Mouse (Mus musculus) brain, embryonic 14.5 days (tissue): Measurements from ENCODE around the gene Rabep1. TPM values are rescaled to one million over a fixed set of nuclear protein-coding genes. Genes with fewer than 3 reads are reported as not detected.

Experiments
- DNase-seq: peaks from one replicate; pipeline ENCODE4 v3.0.0-alpha.2; 2011; ENCODE audit warnings: low read depth
- CTCF ChIP-seq: fragments of 200-500 bp; IDR thresholded peaks from 2 replicates; pipeline ENCODE4 v1.5.1; 2012; ENCODE audit warnings: inconsistent platforms, mild to moderate bottlenecking, moderate library complexity, borderline replicate concordance; ENCODE audit not compliant: insufficient read depth, insufficient read length; ENCODE audit errors: extremely low read depth
- POLR2A ChIP-seq: fragments of 200-500 bp; IDR thresholded peaks from 2 replicates; pipeline ENCODE4 v1.6.1; 2012; ENCODE audit warnings: mild to moderate bottlenecking, inconsistent platforms, borderline replicate concordance; ENCODE audit not compliant: poor library complexity, insufficient read depth, insufficient read length, severe bottlenecking; ENCODE audit errors: extremely low read depth
- polyA plus RNA-seq: library from polyadenylated mRNA; depleted of rRNA; stranded (reverse); fragments of >200 nt; gene quantifications from 2 replicates; pipeline ENCODE4 v1.2.3, GENCODE M21; 2012

Rabep1 gene
- polyA plus RNA-seq, 1 experiment: 33.9 TPM

- no peak for DNase-seq
- TF ChIP-seq POLR2A: no peak
- TF ChIP-seq CTCF: no peak
These were observed 98.0 kb downstream of the Rabep1 start for GRCm38 (mm10) chr11:70942596-70942995.

- TF ChIP-seq POLR2A: no peak
- no peak for TF ChIP-seq CTCF
These were observed 99.1 kb downstream of the Rabep1 start for GRCm38 (mm10) chr11:70943651-70944050.

GRCm38 (mm10) chr11:70944935-70945817 is 100.6 kb downstream of the Rabep1 start:
- DNase-seq: no peak
- TF ChIP-seq CTCF (no peak), POLR2A (no peak)

More at GRCm38 (mm10) chr11:70943651-70944050, 99.1 kb downstream of the Rabep1 start:
- no peak for DNase-seq

GRCm38 (mm10) chr11:70954711-70955110 is 110.1 kb downstream of the Rabep1 start:
- DNase-seq: no peak
- no peak for TF ChIP-seq POLR2A
- TF ChIP-seq CTCF: no peak

GRCm38 (mm10) chr11:70960786-70961554 is 116.4 kb downstream of the Rabep1 start:
- no peak for DNase-seq
- TF ChIP-seq CTCF (no peak), POLR2A (no peak)

- no peak for DNase-seq
- TF ChIP-seq CTCF (no peak), POLR2A (no peak)
These were observed 119.8 kb downstream of the Rabep1 start for GRCm38 (mm10) chr11:70964222-70964907.

GRCm38 (mm10) chr11:70969271-70969794 is 124.8 kb downstream of the Rabep1 start:
- TF ChIP-seq POLR2A (no peak), CTCF (no peak)
- no peak for DNase-seq

GRCm38 (mm10) chr11:70969821-70970559 is 125.4 kb downstream of the Rabep1 start, which contains the start of the genes Nup88 and Rpain:
Nup88 (minus strand) TSS chr11:70969973.
Rpain (plus strand) TSS chr11:70970213.
- peak; percentile 99 for DNase-seq
- TF ChIP-seq POLR2A (peak; percentile 44; the same call in 1 of the 2 replicates), CTCF (no peak)

- peak; percentile 49 for DNase-seq
- TF ChIP-seq CTCF (no peak), POLR2A (no peak)
These were observed 126.3 kb downstream of the Rabep1 start for GRCm38 (mm10) chr11:70970560-70971540.
